Mouse (Mus musculus): ENCODE results near the gene Poc1a.
A peak's percentile ranks its signal among the peaks of the same experiment; 100 is the strongest.

Poc1a gene

DNA sequence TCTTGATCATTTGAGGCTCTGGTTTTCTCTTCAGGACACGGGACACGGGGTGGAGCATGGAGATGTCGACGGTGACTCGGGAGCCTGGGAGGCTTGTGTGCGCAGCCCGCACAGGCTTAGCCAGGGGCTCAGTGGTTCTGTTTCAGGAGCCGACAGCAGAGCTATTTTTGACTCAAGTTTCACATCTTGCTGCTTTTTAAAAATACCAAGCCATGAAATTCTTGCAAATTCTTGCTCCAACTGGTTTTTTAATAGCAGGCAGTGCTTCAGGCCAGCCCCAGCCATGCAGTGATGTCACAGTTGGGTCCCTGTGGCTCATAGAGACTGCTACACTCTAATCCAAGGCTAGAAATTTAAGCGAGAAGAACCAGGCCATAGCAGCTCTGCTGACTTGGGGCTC is 56.8 kb downstream of the Poc1a start:
- DNase-seq (ENCODE audit: low read depth, low spot score), result no peak

DNA sequence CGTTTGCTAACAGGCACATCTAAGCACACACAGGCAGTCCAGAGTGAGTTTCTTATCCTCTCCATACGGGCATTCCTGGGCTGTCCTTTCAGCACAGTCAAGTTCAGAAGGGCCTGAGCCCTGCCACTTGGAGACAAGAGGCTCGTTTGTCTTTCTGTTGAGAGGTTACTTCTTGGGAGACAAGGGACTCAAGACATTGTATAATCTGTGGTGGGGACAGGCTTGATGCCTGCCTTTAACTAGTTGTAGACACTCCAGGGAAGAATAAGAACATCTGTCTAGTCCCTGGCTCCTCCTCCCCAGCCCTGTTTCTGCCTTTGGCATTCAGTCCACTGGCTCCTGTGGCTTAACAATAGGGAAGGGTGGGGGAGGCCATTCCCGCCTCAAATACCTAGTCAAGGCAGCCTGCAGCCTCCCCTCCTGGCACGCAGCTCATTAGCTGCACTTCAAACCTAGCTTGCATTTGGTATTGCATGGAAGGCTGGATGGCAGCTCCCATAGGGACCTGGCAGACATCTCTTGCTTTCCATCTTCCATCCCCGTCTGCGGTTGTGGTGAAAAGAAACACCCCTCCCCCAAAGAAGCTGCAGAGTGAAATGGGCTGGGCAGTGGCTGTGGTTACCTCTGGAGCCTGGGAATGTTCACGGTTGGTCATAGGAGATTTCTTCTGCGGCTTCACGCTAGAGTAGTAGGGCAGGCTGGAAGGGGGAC is 57.8 kb downstream of the Poc1a start:
- DNase-seq (ENCODE audit: low read depth, low spot score), result no peak

DNA sequence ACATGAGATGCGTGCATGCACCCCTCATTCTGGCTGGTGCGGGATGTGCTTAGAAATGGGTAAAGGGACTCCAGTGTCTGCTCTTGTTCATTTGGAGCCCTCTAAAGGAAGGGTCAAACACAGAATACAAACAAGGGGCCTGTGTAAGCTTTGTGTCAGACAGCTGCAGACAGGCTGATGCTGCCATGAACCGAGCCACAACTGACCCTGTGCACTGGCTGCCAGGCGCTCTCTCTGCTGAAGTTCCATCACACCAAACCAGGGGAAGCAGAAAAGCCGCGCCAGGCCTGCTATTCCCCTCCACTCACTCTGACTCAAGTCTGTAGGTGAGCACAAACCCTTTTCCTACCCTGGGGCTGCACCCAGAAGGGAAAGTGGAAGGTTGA is 58.3 kb downstream of the Poc1a start:
- no peak for DNase-seq (ENCODE audit: low read depth, low spot score)

DNA sequence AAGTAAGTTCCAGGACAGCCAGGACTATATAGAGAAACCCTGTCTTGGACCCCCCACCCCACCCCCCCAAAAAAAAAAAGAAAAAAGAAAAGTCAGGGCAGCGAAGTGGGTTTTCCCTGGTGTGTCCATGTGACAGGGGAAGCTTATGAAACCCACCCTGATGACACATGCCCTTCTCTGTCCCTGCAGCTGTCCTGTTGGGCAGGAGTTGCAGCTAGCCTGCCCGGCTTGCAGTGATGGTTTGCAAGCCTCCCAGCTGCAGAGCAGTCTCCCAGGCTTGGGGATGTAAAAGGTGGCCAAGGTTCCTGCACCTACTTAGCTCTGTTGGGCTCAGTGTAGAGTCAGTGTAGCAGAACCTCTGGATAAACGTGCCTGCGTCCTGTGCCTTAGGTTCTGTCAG is 58.9 kb downstream of the Poc1a start:
- DNase-seq (ENCODE audit: low read depth, low spot score), result no peak

DNA sequence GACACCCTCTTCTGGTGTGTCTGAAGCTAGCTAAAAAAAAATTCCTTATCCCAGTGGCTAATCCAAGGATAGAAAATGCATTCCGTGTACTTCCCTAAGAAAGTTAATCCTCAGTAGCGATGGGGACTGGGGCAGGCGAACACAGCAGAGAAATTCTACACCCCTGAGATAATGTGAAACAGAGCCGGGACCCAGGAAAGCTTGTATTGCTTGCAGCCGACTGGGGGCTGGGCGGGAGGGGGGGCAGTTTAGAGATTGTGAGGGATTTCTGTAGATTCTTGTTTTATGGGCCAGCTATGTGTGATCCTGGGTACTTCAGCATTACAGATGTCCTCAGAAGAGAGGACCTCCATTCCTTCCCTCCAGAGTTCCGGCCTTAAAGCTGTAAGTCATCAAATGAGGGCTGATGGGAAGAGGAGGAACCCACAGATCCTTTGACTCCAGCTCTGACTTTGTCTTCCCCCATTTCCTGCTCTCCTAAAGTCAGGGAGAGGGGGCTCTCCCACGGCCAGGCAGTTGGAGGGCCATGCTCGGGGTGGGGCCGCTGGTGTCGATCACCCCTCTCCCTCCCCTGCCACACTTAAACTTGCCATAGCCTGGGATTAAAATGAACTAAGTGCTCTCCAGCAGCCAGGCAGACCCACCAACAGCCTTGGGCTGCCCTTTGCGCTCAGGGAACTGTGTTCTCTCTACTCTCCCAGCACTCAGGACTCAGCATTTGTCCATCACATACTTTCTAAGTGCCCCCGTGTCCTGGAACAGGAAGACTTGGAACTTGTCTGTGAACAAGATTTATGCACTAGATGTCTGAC is 59.8 kb downstream of the Poc1a start:
- DNase-seq (ENCODE audit: low read depth, low spot score), result no peak

DNA sequence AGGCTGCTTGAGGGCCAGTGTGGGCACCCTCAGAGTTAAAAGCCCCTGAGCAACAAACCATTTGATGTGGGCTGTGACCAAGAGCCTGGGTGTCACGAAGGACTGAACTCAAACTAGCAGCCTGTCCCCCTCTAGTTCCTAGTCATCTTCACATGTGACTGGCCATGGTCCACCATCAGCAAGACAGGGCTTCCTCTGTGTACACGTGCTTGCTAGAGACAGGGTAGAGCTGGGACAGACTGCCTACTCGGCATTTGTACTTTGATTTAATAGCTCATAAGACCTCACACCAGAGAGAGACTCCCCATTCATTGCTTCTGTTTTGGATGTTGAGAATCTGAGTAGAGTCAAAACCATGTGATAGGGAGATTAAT is 60.4 kb downstream of the Poc1a start:
- DNase-seq (ENCODE audit: low read depth, low spot score), result no peak

DNA sequence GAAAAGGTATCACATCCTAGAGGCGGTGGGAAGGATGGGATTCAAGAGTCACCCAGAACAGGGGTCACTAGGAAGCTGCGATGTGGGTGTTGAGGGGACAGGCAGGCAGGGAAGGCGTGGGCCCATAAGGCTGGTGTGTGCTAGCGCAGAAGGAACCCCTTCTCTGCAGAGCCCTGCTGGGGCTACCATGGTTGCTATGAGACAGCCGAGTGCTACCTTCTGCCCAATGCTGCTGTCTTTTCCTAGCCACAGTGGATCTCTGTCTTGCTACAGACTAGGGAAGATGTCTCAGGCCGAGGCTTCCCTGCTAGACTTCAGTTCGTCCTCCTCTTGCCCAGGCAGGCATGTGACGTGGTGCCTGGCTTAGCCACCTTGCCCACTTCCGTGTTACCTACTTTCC is 61.7 kb downstream of the Poc1a start:
- no peak for DNase-seq (ENCODE audit: low read depth, low spot score)

DNA sequence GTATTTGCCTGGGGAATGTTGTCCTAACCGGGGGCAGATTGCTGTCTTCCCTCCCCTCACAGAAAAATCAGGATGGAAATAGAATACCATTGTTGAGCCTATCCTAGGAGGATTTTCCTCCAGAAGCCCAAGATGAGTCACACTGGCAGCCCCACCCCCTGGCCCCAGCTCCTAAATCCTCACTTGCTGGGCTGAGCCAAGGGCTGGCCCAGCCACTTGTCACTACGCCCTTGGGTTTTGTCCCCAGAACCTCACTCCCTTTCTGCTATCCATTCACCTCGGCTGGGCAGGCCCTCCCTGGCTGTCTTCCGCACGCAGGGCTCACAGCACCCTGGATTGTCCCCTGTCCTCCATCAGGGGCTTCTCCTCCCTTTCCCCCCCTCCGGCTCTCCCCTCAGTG is 64.3 kb downstream of the Poc1a start:
- DNase-seq (ENCODE audit: low read depth, low spot score), result no peak

DNA sequence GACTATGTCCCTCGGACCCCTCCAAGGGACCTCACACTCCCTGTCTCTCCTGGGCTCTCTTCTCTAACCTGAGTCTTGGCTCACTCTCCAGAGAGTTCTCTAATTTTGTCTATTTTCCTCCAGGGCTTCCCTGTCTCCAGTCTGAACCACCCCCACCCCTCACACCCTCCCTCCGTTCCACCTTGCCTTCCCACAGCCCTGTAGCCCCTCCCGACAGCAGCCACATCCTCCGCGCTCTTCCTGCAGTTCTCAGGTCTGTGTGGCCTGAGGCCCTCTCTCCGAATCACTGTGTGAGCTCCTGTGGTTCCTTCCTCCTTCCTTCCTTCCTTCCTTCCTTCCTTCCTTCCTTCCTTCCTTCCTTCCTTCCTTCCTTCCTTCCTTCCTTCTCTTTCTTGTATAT is 64.8 kb downstream of the Poc1a start:
- no peak for DNase-seq (ENCODE audit: low read depth, low spot score)

DNA sequence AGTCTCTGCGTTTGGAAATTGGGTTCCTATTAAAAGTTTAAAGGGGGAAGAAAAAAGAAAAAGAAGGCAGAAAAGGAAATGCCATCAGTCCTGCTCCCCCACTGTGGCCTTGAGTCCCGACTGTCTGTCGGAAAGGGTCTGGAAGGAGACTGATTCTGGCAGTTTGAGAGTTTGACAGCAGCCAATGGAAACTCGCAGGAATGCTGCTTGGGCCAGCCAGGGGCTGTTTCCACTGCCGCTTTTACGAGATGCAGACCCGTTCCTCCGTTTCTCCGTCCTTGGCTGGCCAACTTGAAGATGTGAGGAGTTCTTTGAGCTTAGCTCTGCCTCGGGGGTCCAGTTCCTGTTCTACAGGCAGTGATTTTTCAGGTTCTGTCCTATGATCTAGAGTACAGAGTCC is 67.4 kb downstream of the Poc1a start:
- no peak for DNase-seq (ENCODE audit: low read depth, low spot score)

DNA sequence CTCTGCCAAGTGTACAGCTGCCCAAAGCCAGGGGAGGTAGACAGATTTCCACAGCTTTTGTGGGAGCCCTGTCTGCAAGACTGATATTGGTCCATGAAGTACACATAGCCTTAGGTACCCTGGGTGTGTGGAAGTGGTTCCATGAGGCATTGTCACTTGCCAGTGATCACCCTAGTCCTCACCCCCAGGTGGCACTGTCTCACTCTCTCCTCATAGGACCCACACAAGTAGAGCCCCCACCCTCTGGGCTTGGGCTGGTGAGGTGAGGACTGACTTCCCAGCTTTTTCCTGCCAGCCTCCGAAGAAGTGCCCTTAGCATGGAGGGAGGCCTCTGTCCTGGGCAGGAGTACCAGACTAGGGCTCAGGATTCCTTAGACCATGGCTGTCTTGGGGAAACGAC is 68.2 kb downstream of the Poc1a start:
- DNase-seq (ENCODE audit: low read depth, low spot score), result no peak

DNA sequence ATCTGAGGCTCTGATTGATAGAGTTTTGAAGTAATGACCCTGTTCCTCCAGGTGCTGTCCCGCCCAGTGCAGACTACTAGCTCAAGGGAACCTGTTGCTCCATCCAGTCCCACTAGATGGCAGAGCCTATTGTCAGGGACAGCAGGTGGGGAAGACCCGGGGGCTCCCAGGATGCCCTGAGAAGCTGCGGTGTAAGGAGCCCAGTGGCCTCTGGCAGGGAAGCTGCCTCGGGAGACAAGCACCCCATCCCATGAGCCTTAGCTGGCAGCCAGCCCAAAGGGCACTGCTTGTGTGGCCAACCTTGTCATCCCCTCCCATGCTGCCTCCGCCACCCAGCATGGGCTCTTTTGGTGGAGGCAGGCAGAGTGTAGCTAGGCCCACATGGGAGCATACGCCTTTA is 70.3 kb downstream of the Poc1a start:
- DNase-seq (ENCODE audit: low read depth, low spot score), result peak; percentile 45

DNA sequence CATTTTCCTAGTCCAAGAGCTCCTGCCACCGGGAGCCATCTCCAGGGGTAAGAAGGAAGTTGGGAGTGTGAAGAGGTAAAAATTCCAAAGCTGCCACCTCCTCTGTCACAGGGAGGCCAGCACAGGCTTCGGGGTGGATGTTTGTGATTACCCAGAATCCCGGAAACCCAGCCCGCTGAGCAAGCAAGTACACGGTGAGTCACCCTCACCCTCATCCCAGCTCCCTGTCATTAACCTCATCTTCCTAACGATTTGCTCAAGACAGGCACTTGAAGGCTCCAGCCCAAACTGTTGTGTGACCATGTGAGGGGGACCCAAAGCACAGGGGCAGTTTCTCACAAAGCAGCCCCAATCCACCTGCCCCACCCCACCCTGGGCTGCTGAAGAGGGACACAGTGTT is 72.9 kb downstream of the Poc1a start:
- no peak for DNase-seq (ENCODE audit: low read depth, low spot score)

DNA sequence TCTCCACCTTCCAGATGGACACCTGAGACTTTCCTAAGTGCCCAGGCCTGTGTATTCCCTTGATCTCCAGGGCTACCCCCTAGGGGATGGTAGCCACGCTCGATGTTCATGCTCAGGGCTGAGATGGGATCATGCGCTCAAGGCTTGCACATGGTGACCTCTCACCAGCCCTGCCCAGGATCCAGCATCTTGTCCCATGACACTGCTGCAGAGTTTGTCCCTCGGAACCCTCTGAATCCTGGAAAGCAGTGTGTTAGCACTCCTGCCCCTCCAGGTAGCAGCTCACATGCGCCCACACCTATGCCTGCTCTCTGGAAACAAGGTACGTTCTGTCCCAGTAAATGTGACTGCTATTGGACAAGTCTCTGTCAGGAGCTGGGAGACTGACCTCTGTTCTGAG is 73.9 kb downstream of the Poc1a start:
- DNase-seq (ENCODE audit: low read depth, low spot score), result no peak

DNA sequence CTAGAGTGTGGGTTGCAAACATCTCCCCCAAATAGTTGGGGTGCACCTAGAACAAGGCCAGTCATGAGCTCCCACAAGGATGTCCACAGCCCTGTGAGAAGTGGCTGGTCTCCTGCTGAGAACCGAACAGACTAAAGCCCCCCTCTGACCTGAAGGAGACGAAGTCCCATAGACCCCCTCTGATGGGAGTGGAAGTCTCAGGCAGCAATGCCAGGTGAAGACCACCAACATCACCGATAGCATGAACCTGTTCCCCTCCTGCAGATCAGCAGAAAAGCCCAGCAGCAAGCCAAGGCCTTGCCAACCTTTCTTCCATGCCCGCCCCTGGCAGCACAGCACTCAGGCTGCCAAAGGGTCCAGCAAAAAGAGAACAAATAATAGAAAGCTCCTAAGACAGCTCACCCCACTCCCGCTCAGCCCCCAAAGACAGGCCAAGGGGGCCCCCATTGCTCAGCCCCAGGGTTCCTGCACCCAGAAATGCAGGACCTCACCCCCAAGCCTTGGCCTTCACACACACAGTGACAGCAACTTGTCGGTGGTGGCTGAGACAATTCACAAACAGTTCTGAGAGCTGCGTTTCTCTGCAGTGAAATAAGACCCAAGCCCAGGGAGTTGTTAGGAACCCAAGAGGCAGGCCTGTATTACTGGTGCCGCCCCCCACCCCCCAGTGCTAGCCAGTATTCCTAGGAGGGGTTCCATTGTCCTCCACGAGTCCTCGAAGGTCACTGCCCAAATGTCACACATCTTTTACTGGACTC is 74.5 kb downstream of the Poc1a start:
- DNase-seq (ENCODE audit: low read depth, low spot score), result no peak

DNA sequence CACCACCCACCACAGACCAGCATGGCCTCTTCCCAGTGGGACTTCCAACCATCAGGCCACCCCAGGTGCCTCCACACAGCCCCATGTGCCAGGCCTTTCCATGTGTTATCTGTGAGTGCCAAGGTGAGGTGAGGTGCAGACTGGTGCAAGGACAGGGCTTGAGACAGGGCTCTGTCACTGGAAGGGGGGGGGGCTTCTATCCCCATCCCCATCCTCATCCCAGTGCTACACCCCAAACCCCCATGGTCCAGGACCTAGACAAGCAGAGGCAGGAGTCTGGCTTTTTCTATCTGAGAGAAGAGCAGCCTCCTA is 75.1 kb downstream of the Poc1a start:
- DNase-seq (ENCODE audit: low read depth, low spot score), result no peak

DNA sequence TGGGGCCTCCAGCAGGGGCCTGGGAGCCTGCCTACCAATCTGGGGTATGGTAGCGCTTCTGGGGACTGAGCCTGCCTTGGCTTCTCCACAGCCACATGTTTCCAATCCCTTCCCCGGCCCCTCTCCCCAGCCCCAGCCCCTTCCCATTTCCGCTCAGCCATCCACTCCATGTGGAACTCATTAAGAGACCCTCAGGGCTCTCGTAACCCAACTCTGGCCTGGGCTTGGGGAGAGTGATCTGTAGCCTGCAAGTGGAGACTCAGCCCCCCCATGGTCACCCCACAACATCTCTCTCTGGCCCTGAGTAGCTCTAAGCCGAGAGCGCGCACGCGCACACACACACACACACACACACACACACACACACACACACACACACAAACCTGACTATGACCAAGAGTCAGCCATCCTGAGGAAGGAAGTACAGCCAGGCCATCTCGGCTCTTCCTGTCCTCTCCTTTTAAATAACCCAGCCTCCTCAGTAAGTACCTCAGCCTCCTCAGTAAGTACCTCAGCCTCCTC is 75.5 kb downstream of the Poc1a start:
- no peak for DNase-seq (ENCODE audit: low read depth, low spot score)

DNA sequence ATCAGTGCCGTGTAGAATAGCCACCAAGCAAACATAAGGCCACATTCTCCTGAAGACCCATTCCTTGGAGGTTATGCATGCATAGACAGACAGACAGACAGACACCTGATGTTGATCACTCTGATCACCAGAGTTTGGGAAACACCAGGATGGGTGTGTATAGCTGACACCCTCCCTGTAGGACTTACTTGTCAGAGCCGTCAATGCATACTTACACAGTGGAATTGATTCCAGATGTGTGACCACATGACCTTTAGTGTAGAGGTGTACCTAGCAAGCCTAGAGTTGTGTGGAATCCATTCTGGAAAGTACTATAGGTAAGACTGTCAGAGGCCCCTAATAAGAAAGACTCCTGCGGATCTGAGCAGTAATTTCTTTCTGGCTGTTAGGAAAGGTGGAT is 76.3 kb downstream of the Poc1a start:
- DNase-seq (ENCODE audit: low read depth, low spot score), result no peak

DNA sequence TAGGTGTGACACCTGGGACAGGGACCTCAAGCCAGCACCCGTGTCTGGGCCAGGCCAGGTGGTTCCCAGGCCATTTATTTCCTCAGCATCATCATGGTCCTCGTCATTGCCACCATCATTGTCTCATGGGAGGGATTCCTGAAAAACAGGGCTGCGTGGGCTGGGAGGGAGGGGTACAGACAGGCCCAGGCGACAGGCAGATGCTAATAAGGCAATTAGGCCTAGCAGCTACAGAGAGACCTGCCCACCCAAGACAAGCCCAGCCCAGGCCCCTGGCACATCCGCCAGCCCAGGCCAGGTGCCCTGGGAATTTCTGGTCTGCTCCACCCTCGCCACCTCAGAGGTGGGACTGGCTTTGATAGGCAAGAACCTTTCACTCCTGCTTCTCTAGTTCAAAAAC is 78.4 kb downstream of the Poc1a start:
- DNase-seq (ENCODE audit: low read depth, low spot score), result no peak

DNA sequence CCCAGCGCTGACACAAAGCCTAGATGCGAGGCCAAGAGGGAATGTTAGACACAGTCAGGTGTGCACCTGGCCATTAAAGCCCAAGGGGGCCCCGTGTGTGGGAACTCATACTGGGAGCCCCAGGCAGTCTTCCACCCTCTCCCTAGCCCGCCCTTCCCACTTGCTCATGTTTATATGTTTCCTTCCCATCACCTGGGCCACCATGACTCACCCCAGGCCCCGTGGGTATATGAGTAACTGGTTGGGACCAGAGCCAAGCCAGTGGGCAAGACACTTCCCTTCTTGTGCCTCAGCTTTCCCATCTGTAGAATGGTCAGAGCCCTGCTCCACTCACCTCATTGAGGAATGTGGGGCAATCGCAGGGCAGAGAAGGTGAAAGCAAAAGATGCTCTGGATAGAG is 80.3 kb downstream of the Poc1a start:
- no peak for DNase-seq (ENCODE audit: low read depth, low spot score)

DNA sequence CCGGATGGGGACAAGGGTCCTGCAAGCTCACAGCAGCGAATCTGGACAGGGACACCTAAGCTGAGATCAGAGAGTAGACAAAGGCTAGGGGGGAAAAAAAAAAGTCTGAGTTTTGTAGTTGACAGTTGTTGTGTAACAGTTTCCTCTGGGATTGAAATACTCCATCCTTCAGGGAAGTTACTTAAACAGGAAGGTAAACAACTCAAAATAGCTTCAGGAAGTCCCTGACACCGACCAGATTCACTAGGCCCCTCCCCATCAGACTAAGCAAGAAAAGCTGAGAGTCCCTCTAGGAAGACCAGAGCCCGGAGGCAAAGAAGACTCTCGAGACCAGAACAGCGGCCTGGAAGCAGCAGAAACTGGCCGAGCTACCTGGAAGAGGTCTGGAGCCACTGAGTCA is 84.5 kb downstream of the Poc1a start:
- no peak for DNase-seq (ENCODE audit: low read depth, low spot score)

DNA sequence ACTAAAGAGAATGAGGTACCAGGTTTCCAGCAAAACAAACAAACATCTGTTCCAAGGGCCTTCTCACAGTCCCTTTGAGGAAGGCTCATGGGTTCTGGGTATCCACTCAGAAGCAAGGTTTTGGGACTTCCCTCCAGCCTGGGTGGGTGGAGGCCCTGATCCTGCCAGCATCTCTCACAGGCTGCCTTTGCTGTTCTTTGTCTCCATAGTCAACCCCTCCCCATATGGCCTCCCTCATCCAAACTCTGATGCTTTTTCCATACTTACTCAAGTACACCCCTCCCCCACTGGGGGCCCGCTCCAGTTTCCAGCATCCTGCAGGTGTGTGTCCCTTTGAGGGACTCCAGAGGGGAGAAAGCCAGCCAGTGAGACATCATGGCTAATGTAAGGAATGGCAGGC is 85.3 kb downstream of the Poc1a start:
- no peak for DNase-seq (ENCODE audit: low read depth, low spot score)

DNA sequence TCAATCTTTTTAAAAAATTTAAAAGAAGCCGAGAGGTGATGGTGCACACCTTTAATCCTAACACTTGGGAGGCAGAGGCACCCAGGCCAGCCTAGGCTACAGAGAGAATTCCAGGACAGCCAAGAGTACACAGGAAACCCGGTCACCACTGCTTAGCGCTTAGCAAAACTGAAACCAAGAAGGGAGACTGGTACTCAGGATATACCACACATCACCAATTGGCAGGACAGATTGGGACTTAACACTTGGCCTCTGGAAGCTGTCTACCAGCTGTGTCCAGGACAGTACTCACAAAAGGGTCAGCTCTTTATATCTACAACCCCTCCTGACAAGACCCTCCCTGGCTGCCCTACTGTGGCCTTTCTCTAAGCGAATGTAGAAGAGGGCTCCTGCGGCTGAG is 86.1 kb downstream of the Poc1a start:
- DNase-seq (ENCODE audit: low read depth, low spot score), result no peak

Measured in WW6 (cell line).